Mouse (Mus musculus) embryo, embryonic 11 days (tissue): ENCODE measurements at regions not wholly inside any gene's neighbourhood (a gene's known extent, or its start where the extent isn't known, plus 50 kb on each side); places are given as distances from the start of the nearest gene placed in this dataset.

Experiments used
- DNase-seq: peaks from one replicate; pipeline ENCODE4 v3.0.0-alpha.2; 2015

- DNase-seq = peak; percentile 50
These were observed 1398.8 kb upstream of the Cdh9 start for GRCm38 (mm10) chr15:15329796-15330195.

GRCm38 (mm10) chr15:15331947-15332346, 1396.6 kb upstream of the Cdh9 start:
- no peak for DNase-seq

GRCm38 (mm10) chr15:15361841-15362240, 1366.7 kb upstream of the Cdh9 start:
- no peak for DNase-seq

GRCm38 (mm10) chr15:15392300-15393022, 1336.1 kb upstream of the Cdh9 start:
- DNase-seq = no peak
